Mouse (Mus musculus) kidney, postnatal 0 days (tissue): ENCODE data around the gene Tbce. TPM values are rescaled to one million over a fixed set of nuclear protein-coding genes. Genes with fewer than 3 reads are reported as not detected.
A peak's percentile ranks its signal among the peaks of the same experiment; 100 is the strongest.
"Not testable (repeated sequence)": the region's sequence is repeated elsewhere in the genome, so short reads cannot be mapped to it uniquely, and the experiment has no call there.

Experiments
- ATAC-seq: fragments of 200-750 bp; cut with Nextera tagmentation; replicated peaks from 2 replicates; pipeline ENCODE4 v1.8.0; 2017; ENCODE audit warnings: low read depth, moderate number of reproducible peaks, moderate TSS enrichment, moderate library complexity; ENCODE audit not compliant: low FRiP score
- DNase-seq: peaks from one replicate; pipeline ENCODE4 v3.0.0-alpha.2; 2016; ENCODE audit warnings: low spot score
- H3K27ac ChIP-seq: fragments of 300-500 bp; sonication (generic); 2 replicates; pipeline ENCODE4 v1.5.1; 2014; ENCODE audit warnings: mild to moderate bottlenecking
- H3K27me3 ChIP-seq: fragments of 300-500 bp; sonication (generic); 2 replicates; pipeline ENCODE4 v1.6.1; 2014; ENCODE audit warnings: low read length, mixed read lengths; ENCODE audit not compliant: insufficient read depth
- H3K36me3 ChIP-seq: fragments of 300-500 bp; sonication (generic); 2 replicates; pipeline ENCODE4 v1.6.1; 2014; ENCODE audit warnings: low read length, mixed read lengths; ENCODE audit not compliant: insufficient read depth
- H3K4me1 ChIP-seq: fragments of 300-500 bp; sonication (generic); replicated peaks from 2 replicates; pipeline ENCODE4 v1.6.1; 2014; ENCODE audit warnings: antibody characterized with exemption, low read length, mixed read lengths; ENCODE audit not compliant: insufficient read depth
- H3K4me2 ChIP-seq: fragments of 300-500 bp; sonication (generic); 2 replicates; pipeline ENCODE4 v1.6.1; 2014; ENCODE audit warnings: mild to moderate bottlenecking, low read length, moderate library complexity, mixed read lengths
- H3K4me3 ChIP-seq: fragments of 300-500 bp; sonication (generic); replicated peaks from 2 replicates; pipeline ENCODE4 v1.5.1; 2014; ENCODE audit warnings: low read depth, low read length
- H3K9ac ChIP-seq: fragments of 300-500 bp; sonication (generic); 2 replicates; pipeline ENCODE4 v1.6.1; 2014; ENCODE audit warnings: low read depth, low read length
- H3K9me3 ChIP-seq: fragments of 300-500 bp; sonication (generic); replicated peaks from 2 replicates; pipeline ENCODE4 v1.6.1; 2016; ENCODE audit warnings: low read length, inconsistent platforms, mixed read lengths
- CTCF ChIP-seq: IDR thresholded peaks from 2 replicates; pipeline ENCODE4 v1.5.1; 2016; ENCODE audit warnings: antibody characterized with exemption, low read depth, mild to moderate bottlenecking, moderate library complexity
- WGBS: fragments of 180-500 bp; shearing (Covaris S2); extraction: QIAGEN DNeasy Blood & Tissue Kit; methylation state at CpG from one replicate; pipeline ENCODE4 v1.1.7; 2014; 5-methylcytosine and 5-hydroxymethylcytosine counted together
- polyA plus RNA-seq: library from polyadenylated mRNA; unstranded; fragments of >200 nt; fragmentation: Nextera tagmentation; extraction: Ambion mirVana; gene quantifications from 2 replicates; pipeline ENCODE4 v1.2.1, GENCODE M21; 2015

Tbce gene
- polyA plus RNA-seq, 1 experiment from 2014 or later = 48.0 TPM

GRCm38 (mm10) chr13:13989135-13989534, 50.3 kb downstream of the Tbce start:
- no peak for ATAC-seq
- Histone ChIP-seq H3K4me2 (no peak overlapping the region), H3K9me3 (no peaks in the 10 kb centered on the region), H3K4me1 (no peaks in the 10 kb centered on the region), H3K27ac (no peak overlapping the region), H3K9ac (no peak overlapping the region), H3K36me3 (peaks cover 11% of the 10 kb centered on the region), H3K27me3 (no peaks in the 10 kb centered on the region), H3K4me3 (no peak overlapping the region)
- TF ChIP-seq CTCF = no peak
- 82% methylated on average over 2 of the region's 2 CpGs for WGBS
- no peak for DNase-seq

DNA sequence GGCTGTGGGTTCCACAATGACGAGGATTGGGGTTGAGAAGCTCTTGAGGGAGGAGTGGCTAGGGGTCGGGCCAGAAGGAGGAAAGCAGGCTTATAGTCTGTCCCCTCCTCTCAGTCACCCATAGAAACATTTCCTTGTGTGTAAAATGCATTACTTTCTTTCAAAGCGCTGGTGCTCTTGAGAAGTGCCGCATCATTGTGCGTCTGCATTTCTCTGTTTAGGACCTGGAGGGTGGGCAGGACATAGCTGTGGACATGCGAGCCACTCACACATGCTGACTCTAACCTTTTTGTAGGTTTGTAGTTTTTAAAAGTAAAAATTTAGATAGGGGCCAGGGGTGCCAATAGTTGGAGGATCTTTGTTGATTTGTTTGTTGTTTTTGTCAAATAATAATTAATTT, 55.9 kb downstream of the Tbce start:
- no peak for TF ChIP-seq CTCF
- no peaks in the 10 kb centered on the region for H3K36me3 ChIP-seq
- ATAC-seq = no peak
- H3K27me3 ChIP-seq = no peaks in the 10 kb centered on the region
- WGBS = 89% methylated on average over 6 of the region's 6 CpGs
- no peaks in the 10 kb centered on the region for H3K9me3 ChIP-seq
- H3K4me3 ChIP-seq = no peak overlapping the region
- no peak for DNase-seq
- no peaks in the 10 kb centered on the region for H3K4me1 ChIP-seq
- no peak overlapping the region for H3K27ac ChIP-seq
- no peak overlapping the region for H3K9ac ChIP-seq
- H3K4me2 ChIP-seq = no peak overlapping the region

- H3K27me3 ChIP-seq, H3K36me3 ChIP-seq, H3K27ac ChIP-seq, H3K4me3 ChIP-seq, H3K9me3 ChIP-seq, DNase-seq, ATAC-seq, H3K9ac ChIP-seq, H3K4me1 ChIP-seq, H3K4me2 ChIP-seq: not testable (repeated sequence)
- 79% methylated on average over 1 of the region's 1 CpGs for WGBS
These were observed 57.6 kb downstream of the Tbce start for GRCm38 (mm10) chr13:13981842-13982241.

GRCm38 (mm10) chr13:13969796-13970195, 69.6 kb downstream of the Tbce start:
- H3K9ac ChIP-seq = no peak overlapping the region
- no peak overlapping the region for H3K4me2 ChIP-seq
- WGBS = 94% methylated on average over 1 of the region's 1 CpGs
- no peak overlapping the region for H3K4me3 ChIP-seq
- ATAC-seq (no peak), DNase-seq (no peak)
- TF ChIP-seq CTCF = no peak
- H3K9me3 ChIP-seq = no peaks in the 10 kb centered on the region
- no peaks in the 10 kb centered on the region for H3K4me1 ChIP-seq
- H3K27ac ChIP-seq = no peak overlapping the region
- peaks cover 4% of the 10 kb centered on the region; the same call in 1 of the 2 replicates for H3K36me3 ChIP-seq
- H3K27me3 ChIP-seq = no peaks in the 10 kb centered on the region

- ATAC-seq = peak; percentile 82
- no peak overlapping the region for H3K27ac ChIP-seq
These were observed 70.8 kb downstream of the Tbce start for GRCm38 (mm10) chr13:13968629-13969111.

GRCm38 (mm10) chr13:13966172-13966571, 73.3 kb downstream of the Tbce start:
- TF ChIP-seq CTCF = no peak
- H3K36me3 ChIP-seq = peaks cover 4% of the 10 kb centered on the region; the same call in 1 of the 2 replicates
- no peak overlapping the region for H3K9ac ChIP-seq
- no peak overlapping the region for H3K27ac ChIP-seq
- no peak overlapping the region for H3K4me2 ChIP-seq
- 58% methylated on average over 4 of the region's 4 CpGs for WGBS
- H3K4me1 ChIP-seq = no peaks in the 10 kb centered on the region
- no peak for DNase-seq
- H3K27me3 ChIP-seq = no peaks in the 10 kb centered on the region
- H3K9me3 ChIP-seq = no peaks in the 10 kb centered on the region
- no peak for ATAC-seq
- no peak overlapping the region for H3K4me3 ChIP-seq

More at GRCm38 (mm10) chr13:13968629-13969111, 70.8 kb downstream of the Tbce start:
- peak; percentile 5 for DNase-seq
- H3K36me3 ChIP-seq = peaks cover 4% of the 10 kb centered on the region; the same call in 1 of the 2 replicates
- H3K4me3 ChIP-seq = no peak overlapping the region
- H3K9ac ChIP-seq = no peak overlapping the region
- 77% methylated on average over 4 of the region's 4 CpGs for WGBS
- no peaks in the 10 kb centered on the region for H3K9me3 ChIP-seq
- H3K4me2 ChIP-seq = no peak overlapping the region
- no peak for TF ChIP-seq CTCF
- no peaks in the 10 kb centered on the region for H3K4me1 ChIP-seq
- no peaks in the 10 kb centered on the region for H3K27me3 ChIP-seq
